Comparison of ENCODE assay signal across 19 mouse cellular contexts in genomic region chr10:69336219-69336618, GRCm38 (mm10). TPM values are rescaled to one million over a fixed set of nuclear protein-coding genes. Genes with fewer than 3 reads are reported as not detected.
A peak's percentile ranks its signal among the peaks of the same experiment; 100 is the strongest.
DNase-seq lines count a peak whose midpoint lies in the region; ATAC-seq and TF ChIP-seq lines count a peak whose summit lies in the region.
"Had no signal": no experiment of that assay in that cellular context is flagged by ENCODE, and none has a peak within 500 bp of the region (broad histone marks: within the 10 kb centered on the region; RNA-seq: fewer than 3 reads in every experiment).

No protein-coding gene starts in this region.

- H3K9ac ChIP-seq in lung, embryonic 14.5 days: no peak overlapping the region
- no peak overlapping the region for H3K9ac ChIP-seq in midbrain, embryonic 11.5 days (ENCODE audit: low read length)
- H3K9ac ChIP-seq: forebrain, embryonic 12.5 days; heart, embryonic 15.5 days; hindbrain, embryonic 13.5 days had no signal

- H3K4me1 ChIP-seq in lung, embryonic 14.5 days (ENCODE audit: insufficient read depth): no peaks in the 10 kb centered on the region
- no peaks in the 10 kb centered on the region for H3K4me1 ChIP-seq in midbrain, embryonic 11.5 days (ENCODE audit: control insufficient read depth, insufficient read depth, low read length)
- H3K4me1 ChIP-seq in midbrain, embryonic 10.5 days: no peaks in the 10 kb centered on the region
- H3K4me1 ChIP-seq: heart, embryonic 15.5 days had no signal

- H3K9me3 ChIP-seq in lung, embryonic 14.5 days (ENCODE audit: low read depth, low read length): no peaks in the 10 kb centered on the region
- H3K9me3 ChIP-seq in midbrain, embryonic 11.5 days (ENCODE audit: control insufficient read depth, low read length): no peaks in the 10 kb centered on the region
- no peaks in the 10 kb centered on the region for H3K9me3 ChIP-seq in midbrain, embryonic 10.5 days (replicated peaks)
- H3K9me3 ChIP-seq: forebrain, embryonic 12.5 days; heart, embryonic 15.5 days; hindbrain, embryonic 13.5 days had no signal

- TF ChIP-seq CTCF in lung, embryonic 14.5 days (IDR thresholded peaks at IDR 0.05; ENCODE audit: low read depth): no peak

- ATAC-seq in lung, embryonic 14.5 days (ENCODE audit: insufficient read depth): no peak
- ATAC-seq in midbrain, embryonic 11.5 days (ENCODE audit: low FRiP score): no peak
- ATAC-seq in erythroblast, adult 5-6 weeks (replicated peaks; ENCODE audit: low FRiP score, poor library complexity, severe bottlenecking): no peak
- ATAC-seq: Patski had no signal

- H3K27me3 ChIP-seq in lung, embryonic 14.5 days (ENCODE audit: insufficient read depth, low read length): no peaks in the 10 kb centered on the region
- no peaks in the 10 kb centered on the region for H3K27me3 ChIP-seq in midbrain, embryonic 11.5 days (ENCODE audit: control insufficient read depth, insufficient read depth, low read length)
- no peaks in the 10 kb centered on the region for H3K27me3 ChIP-seq in midbrain, embryonic 10.5 days (ENCODE audit: low read depth, poor library complexity, severe bottlenecking)
- H3K27me3 ChIP-seq: forebrain, embryonic 12.5 days; heart, embryonic 15.5 days; hindbrain, embryonic 13.5 days; Patski had no signal

- H3K27ac ChIP-seq in lung, embryonic 14.5 days (ENCODE audit: low read depth): peak overlapping the region; percentile 25; the same call in 1 of the 2 replicates
- H3K27ac ChIP-seq in midbrain, embryonic 11.5 days (ENCODE audit: low read depth, low read length): no peak overlapping the region
- no peak overlapping the region for H3K27ac ChIP-seq in midbrain, embryonic 10.5 days (replicated peaks)
- H3K27ac ChIP-seq: forebrain, embryonic 12.5 days; heart, adult 2 months; heart, embryonic 15.5 days had no signal

- WGBS in lung, embryonic 14.5 days: 83% methylated on average over 11 of the region's 11 CpGs
- WGBS in midbrain, embryonic 11.5 days: 94% methylated on average over 11 of the region's 11 CpGs
- 92% methylated on average over 11 of the region's 11 CpGs for WGBS in midbrain, embryonic 10.5 days

- DNase-seq in lung, embryonic 14.5 days: peak; percentile 9
- DNase-seq in lung, postnatal 25 days (ENCODE audit: low spot score): no peak
- DNase-seq in midbrain, embryonic 11.5 days (ENCODE audit: low spot score, missing footprints): peak; percentile 61
- no peak for DNase-seq in midbrain, embryonic 10.5 days (ENCODE audit: low spot score)
- peak; percentile 41 for DNase-seq in ZHBTc4 (ENCODE audit: low read depth, low spot score)
- DNase-seq: adrenal gland, adult 2 months; adrenal gland, postnatal 25 days; cerebellum, adult 18-20 months; cerebellum, adult 9-11 months; cerebellum, postnatal 36 days; gastrocnemius, postnatal 10 days; heart, adult 2 months; heart, postnatal 14 days had no signal

- H3K36me3 ChIP-seq in lung, embryonic 14.5 days (ENCODE audit: insufficient read depth): peaks cover 76% of the 10 kb centered on the region
- peaks cover 32% of the 10 kb centered on the region for H3K36me3 ChIP-seq in midbrain, embryonic 11.5 days (ENCODE audit: control insufficient read depth, insufficient read depth, low read length)
- peaks cover 84% of the 10 kb centered on the region for H3K36me3 ChIP-seq in midbrain, embryonic 10.5 days

- no peak overlapping the region for H3K4me3 ChIP-seq in lung, embryonic 14.5 days (ENCODE audit: low read depth, low read length)
- no peak overlapping the region for H3K4me3 ChIP-seq in midbrain, embryonic 11.5 days (ENCODE audit: low read depth, low read length)
- H3K4me3 ChIP-seq in midbrain, embryonic 10.5 days: no peak overlapping the region
- H3K4me3 ChIP-seq: forebrain, embryonic 12.5 days; heart, adult 2 months; heart, embryonic 15.5 days; hindbrain, embryonic 13.5 days had no signal

- no peak overlapping the region for H3K4me2 ChIP-seq in lung, embryonic 14.5 days
- H3K4me2 ChIP-seq in midbrain, embryonic 11.5 days: no peak overlapping the region
- H3K4me2 ChIP-seq: forebrain, embryonic 12.5 days; heart, embryonic 11.5 days; heart, embryonic 15.5 days; hindbrain, embryonic 13.5 days had no signal

RNA-seq across cellular contexts. Expression of gene Cdk1, which starts 16.5 kb away (rescaled TPM):
- 684 and 700 TPM in 2 replicates for polyA plus RNA-seq in lung, embryonic 14.5 days (2014; fragmentation: Nextera tagmentation; extraction: Ambion mirVana)
- 408 and 424 TPM in 2 replicates for polyA plus RNA-seq in midbrain, embryonic 11.5 days (2014; fragmentation: Nextera tagmentation; extraction: Ambion mirVana)
- 440 and 527 TPM in 2 replicates for polyA plus RNA-seq in midbrain, embryonic 10.5 days (2016; fragmentation: Nextera tagmentation; extraction: Ambion mirVana)
- total RNA-seq in erythroblast, adult 5-6 weeks (2015; ENCODE audit: low replicate concordance): 21.1 and 35.5 TPM in 2 replicates
- 82.0 and 106 TPM in 2 replicates for total RNA-seq in erythroblast, adult 5-6 weeks (2017; ENCODE audit: low replicate concordance)

Comparison
In these comparisons a context has a peak if more than half of its experiments do, and no peak if none do; other contexts are left out.
1. DNase-seq: peak in lung, embryonic 14.5 days (single experiment), midbrain, embryonic 11.5 days (single experiment) and ZHBTc4 (single experiment); none in lung, postnatal 25 days (single experiment) and midbrain, embryonic 10.5 days (single experiment).